Mouse (Mus musculus): ENCODE measurements around the gene Pde6h. TPM values are rescaled to one million over a fixed set of nuclear protein-coding genes. Genes with fewer than 3 reads are reported as not detected.

The Pde6h gene
- total RNA-seq, 2 experiments from 2014 or later = not detected

Other genes starting within 250 kb of the Pde6h start
- gene Gucy2c, start 142.1 kb upstream of the Pde6h start, total RNA-seq (2021) = not detected
- 1 to 10 TPM; 4.5 to 5.7 TPM for gene Hist4h4, start 119.4 kb upstream of the Pde6h start, total RNA-seq (2021)
- gene H2afj, start 115.6 kb upstream of the Pde6h start, total RNA-seq (2021) = 10 to 100 TPM; 30.1 to 35.5 TPM
- 1 to 10 TPM in 1 of 2 experiments, under 1 TPM in 1; 0.80 to 1.1 TPM for gene BC049715, start 96.2 kb upstream of the Pde6h start, total RNA-seq (2021)
- 10 to 100 TPM; 53.4 to 64.0 TPM for gene Wbp11, start 95.6 kb upstream of the Pde6h start, total RNA-seq (2021)
- gene Smco3, start 88.4 kb upstream of the Pde6h start, total RNA-seq (2021) = not detected
- gene Art4, start 66.1 kb upstream of the Pde6h start, total RNA-seq (2021) = 10 to 100 TPM; 18.7 to 21.8 TPM
- 100 to 1,000 TPM; 301 to 402 TPM for gene Mgp, start 48.0 kb upstream of the Pde6h start, total RNA-seq (2021)
- gene Erp27, start 1.7 kb upstream of the Pde6h start, total RNA-seq (2021) = not detected
- 10 to 100 TPM; 22.8 to 39.0 TPM for gene Arhgdib, start 18.1 kb downstream of the Pde6h start, total RNA-seq (2021)
- gene Rerg, start 246.7 kb downstream of the Pde6h start, total RNA-seq (2021) = 1 to 10 TPM; 3.1 to 3.8 TPM